Mouse (Mus musculus) CD8-positive naive resting alpha-beta T cell, adult 2 months (primary cell): ENCODE results near the gene Sap30l.
"Not testable (repeated sequence)": the region's sequence is repeated elsewhere in the genome, so short reads cannot be mapped to it uniquely, and the experiment has no call there.

ENCODE experiments used
- DNase-seq, 2 experiments: peaks; one replicate each; pipeline ENCODE4 v3.0.0; 2022; ENCODE audit warnings: low read depth in 2 of 2, low spot score in 2 of 2

The Sap30l gene

GRCm38 (mm10) chr11:57829871-57830775, 28.7 kb downstream of the Sap30l start:
- no peak for DNase-seq

- DNase-seq, result no peak
Observed at GRCm38 (mm10) chr11:57831281-57831781, 29.9 kb downstream of the Sap30l start.

GRCm38 (mm10) chr11:57831861-57832260, 30.4 kb downstream of the Sap30l start:
- DNase-seq, result no peak

GRCm38 (mm10) chr11:57832552-57833201, 31.2 kb downstream of the Sap30l start, which contains the start of gene Hand1:
Gene Hand1, minus strand, starts transcription at chr11:57832818.
- no peak for DNase-seq

GRCm38 (mm10) chr11:57833296-57833977, 32.0 kb downstream of the Sap30l start:
- DNase-seq, result no peak

- no peak for DNase-seq
Observed at GRCm38 (mm10) chr11:57834031-57834430, 32.6 kb downstream of the Sap30l start.

- DNase-seq, result no peak
Observed at GRCm38 (mm10) chr11:57835331-57835730, 33.9 kb downstream of the Sap30l start.

- DNase-seq, result no peak
Observed at GRCm38 (mm10) chr11:57835931-57836330, 34.5 kb downstream of the Sap30l start.

GRCm38 (mm10) chr11:57836401-57836800, 35.0 kb downstream of the Sap30l start:
- no peak for DNase-seq

- no peak for DNase-seq
Observed at GRCm38 (mm10) chr11:57836872-57837680, 35.6 kb downstream of the Sap30l start.

GRCm38 (mm10) chr11:57837861-57838680, 36.6 kb downstream of the Sap30l start:
- DNase-seq, result no peak

GRCm38 (mm10) chr11:57840986-57841385, 39.5 kb downstream of the Sap30l start:
- no peak for DNase-seq

GRCm38 (mm10) chr11:57841391-57841790, 40.0 kb downstream of the Sap30l start:
- no peak for DNase-seq

GRCm38 (mm10) chr11:57846421-57847363, 45.3 kb downstream of the Sap30l start:
- DNase-seq, result not testable (repeated sequence)

GRCm38 (mm10) chr11:57847396-57847795, 46.0 kb downstream of the Sap30l start:
- DNase-seq, result no peak

GRCm38 (mm10) chr11:57850298-57850697, 48.9 kb downstream of the Sap30l start:
- DNase-seq, result no peak

- no peak for DNase-seq
Observed at GRCm38 (mm10) chr11:57850931-57851330, 49.5 kb downstream of the Sap30l start.

- DNase-seq, result no peak
Observed at GRCm38 (mm10) chr11:57853571-57853970, 52.1 kb downstream of the Sap30l start.

- DNase-seq, result no peak
Observed at GRCm38 (mm10) chr11:57857709-57858108, 56.3 kb downstream of the Sap30l start.
